Mouse (Mus musculus) left cerebral cortex, adult 2 months (tissue): ENCODE data around the gene Atg13. TPM values are rescaled to one million over a fixed set of nuclear protein-coding genes. Genes with fewer than 3 reads are reported as not detected.

Experiments
- DNase-seq, 2 experiments: peaks; one replicate each; pipeline ENCODE4 v3.0.0; 2021 to 2022; ENCODE audit warnings: low spot score in 2 of 2, mixed read lengths in 1 of 2; ENCODE audit errors: extremely low spot score in 1 of 2
- H3K27ac ChIP-seq: fragments of 200-600 bp; 2 replicates; pipeline ENCODE4 v1.8.1; 2022
- H3K4me3 ChIP-seq: fragments of 200-600 bp; 2 replicates; pipeline ENCODE4 v1.8.1; 2022
- CTCF ChIP-seq: fragments of 200-600 bp; IDR thresholded peaks from 2 replicates; pipeline ENCODE4 v1.8.1; 2022; ENCODE audit warnings: antibody characterized with exemption, mild to moderate bottlenecking, moderate library complexity
- intact Hi-C: fragments of 180-260 bp; cut with DNase I; formaldehyde crosslinking; loops from one replicate; pipeline ENCODE4 v1.15.1; 2025
- total RNA-seq, 2 experiments: library from RNA; stranded (reverse); gene quantifications; 2 replicates each; pipeline ENCODE4 v1.2.3; 2021

Gene Atg13
- total RNA-seq, 2 experiments from 2014 or later: 83.7 to 84.1 TPM

DNA sequence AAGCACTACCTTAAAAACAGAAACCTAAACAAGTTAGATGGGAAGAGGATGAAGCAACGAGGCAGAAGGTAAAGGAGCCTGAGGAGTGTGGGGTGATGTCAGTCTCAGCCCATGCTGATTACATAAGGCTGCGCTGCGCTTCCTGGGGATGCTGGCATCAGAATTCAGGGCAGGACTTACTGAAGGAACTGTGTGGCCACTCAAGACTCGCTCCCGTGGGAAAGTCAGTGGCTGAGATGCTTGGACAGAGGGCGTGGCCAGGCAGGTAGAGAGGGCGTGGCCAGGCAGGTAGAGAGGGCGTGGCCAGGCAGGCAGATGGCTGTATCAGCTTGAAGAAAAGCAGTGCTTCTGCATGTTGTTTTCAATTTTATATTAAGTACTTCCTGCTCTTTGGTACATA lies 26.5 kb downstream of the Atg13 start:
- intact Hi-C loops: loop anchor here (10.0 kb wide), 1 partner anchor 241 kb away; the partner anchor contains the start of gene Chrm4
- no peak for TF ChIP-seq CTCF
- H3K27ac ChIP-seq: peak overlapping the region; percentile 15
- no peak overlapping the region for H3K4me3 ChIP-seq
- no peak for DNase-seq

DNA sequence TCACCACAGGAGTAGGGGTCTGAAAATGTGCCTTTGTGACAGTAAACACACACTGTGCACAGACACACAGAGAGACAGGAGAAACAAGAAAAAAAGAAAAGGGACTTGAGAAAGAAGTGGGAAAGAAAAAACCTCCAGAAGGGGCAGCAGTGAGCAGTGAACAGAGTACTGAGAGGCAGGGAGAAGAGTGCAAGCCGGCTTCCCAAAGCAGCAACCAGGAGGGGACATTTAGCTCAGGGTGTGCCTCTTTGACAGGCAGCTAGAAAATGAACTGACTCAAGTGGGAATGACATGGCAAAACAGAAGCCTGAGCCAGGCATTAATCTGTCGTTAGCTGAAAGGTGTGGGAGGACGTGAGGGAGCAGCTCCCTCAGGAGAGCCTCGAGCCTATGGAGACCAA lies 27.5 kb downstream of the Atg13 start:
- DNase-seq: peak; percentile 50 to 59
- intact Hi-C loops: loop anchor here (10.0 kb wide), 1 partner anchor 242 kb away; the partner anchor contains the start of gene Chrm4
- TF ChIP-seq CTCF: peak; percentile 74
- Histone ChIP-seq H3K27ac (no peak overlapping the region; the same call in 1 of the 2 replicates), H3K4me3 (no peak overlapping the region)

- no peak for TF ChIP-seq CTCF
- intact Hi-C loops: no loop called here
- H3K4me3 ChIP-seq: no peak overlapping the region
Observed at GRCm38 (mm10) chr2:91676961-91677360, 33.4 kb downstream of the Atg13 start.

DNA sequence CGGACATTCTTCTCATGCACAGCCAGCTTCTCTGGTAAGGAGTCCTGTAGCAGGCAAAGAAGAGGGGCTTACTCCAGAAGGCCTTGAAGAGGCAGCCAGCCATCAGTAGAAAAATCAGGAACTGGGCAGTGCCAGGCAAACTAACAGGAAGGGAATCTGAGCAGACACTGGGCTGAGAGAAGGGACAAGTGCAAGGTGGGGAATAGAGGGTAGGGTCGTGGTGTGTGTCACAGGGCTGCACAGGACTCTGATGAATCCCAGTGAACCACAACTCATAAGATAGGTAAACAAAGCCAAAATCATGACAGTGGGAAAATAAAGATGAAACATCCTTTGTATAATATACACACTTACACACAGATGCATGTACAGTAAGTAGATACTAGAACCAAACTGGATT lies 34.0 kb downstream of the Atg13 start:
- DNase-seq: no peak
- no peak for TF ChIP-seq CTCF
- no peak overlapping the region for H3K4me3 ChIP-seq
- intact Hi-C loops: no loop called here
- no peak overlapping the region for H3K27ac ChIP-seq

More at GRCm38 (mm10) chr2:91676961-91677360, 33.4 kb downstream of the Atg13 start:
- no peak overlapping the region for H3K27ac ChIP-seq
- no peak for DNase-seq

GRCm38 (mm10) chr2:91674895-91675294 lies 35.5 kb downstream of the Atg13 start:
- intact Hi-C loops: no loop called here
- TF ChIP-seq CTCF: no peak
- DNase-seq: peak in 1 of 2 experiments; percentile 44
- Histone ChIP-seq H3K27ac (peak overlapping the region; percentile 65), H3K4me3 (no peak overlapping the region)

GRCm38 (mm10) chr2:91673587-91673986 lies 36.8 kb downstream of the Atg13 start:
- Histone ChIP-seq H3K27ac (no peak overlapping the region), H3K4me3 (no peak overlapping the region)
- TF ChIP-seq CTCF: no peak
- intact Hi-C loops: no loop called here
- DNase-seq: no peak

DNA sequence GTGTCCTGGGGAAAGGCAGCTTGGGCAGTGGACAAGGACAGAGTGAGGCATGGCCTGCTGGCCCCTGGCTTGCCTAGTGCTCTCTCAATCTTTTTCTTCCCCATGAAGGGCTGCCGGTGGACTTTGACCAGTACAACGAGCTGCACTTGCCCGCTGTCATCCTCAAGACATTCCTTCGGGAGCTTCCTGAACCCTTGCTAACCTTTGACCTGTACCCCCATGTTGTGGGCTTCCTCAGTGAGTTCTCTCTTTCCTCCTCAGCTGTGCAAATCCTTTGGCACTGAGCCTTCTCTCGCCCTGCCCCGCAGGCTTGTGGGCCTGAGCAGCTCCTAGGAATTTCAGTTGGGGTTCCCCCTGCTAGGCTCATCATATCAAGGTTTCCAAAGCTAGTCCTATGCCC lies 40.3 kb downstream of the Atg13 start:
- no peak for TF ChIP-seq CTCF
- intact Hi-C loops: no loop called here
- no peak overlapping the region for H3K4me3 ChIP-seq
- H3K27ac ChIP-seq: no peak overlapping the region
- no peak for DNase-seq

DNA sequence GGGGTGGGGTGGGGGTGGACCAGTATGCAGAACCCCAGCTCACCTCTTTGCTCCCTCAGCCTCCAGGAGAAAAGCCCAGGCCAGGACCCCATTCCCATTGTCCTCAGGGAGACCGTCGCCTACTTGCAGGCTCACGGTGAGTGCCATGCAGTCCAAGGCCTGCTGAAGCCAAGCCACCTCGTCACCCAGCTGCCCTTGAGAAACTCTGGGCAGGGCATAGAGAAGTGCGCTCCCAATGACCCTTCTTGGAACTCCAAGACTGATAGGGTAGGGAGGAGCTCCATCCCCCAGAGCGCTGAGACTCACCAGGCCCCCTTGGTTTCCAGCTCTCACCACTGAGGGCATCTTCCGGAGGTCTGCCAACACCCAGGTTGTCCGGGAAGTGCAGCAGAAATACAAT lies 41.0 kb downstream of the Atg13 start:
- intact Hi-C loops: no loop called here
- no peak for DNase-seq
- TF ChIP-seq CTCF: no peak
- no peak overlapping the region for H3K27ac ChIP-seq
- H3K4me3 ChIP-seq: no peak overlapping the region

- intact Hi-C loops: no loop called here
- no peak for DNase-seq
- TF ChIP-seq CTCF: no peak
- H3K4me3 ChIP-seq: no peak overlapping the region
- H3K27ac ChIP-seq: no peak overlapping the region
Observed at GRCm38 (mm10) chr2:91667747-91668146, 42.6 kb downstream of the Atg13 start.

- Histone ChIP-seq H3K27ac (no peak overlapping the region), H3K4me3 (no peak overlapping the region)
- no peak for TF ChIP-seq CTCF
- intact Hi-C loops: no loop called here
- no peak for DNase-seq
Observed at GRCm38 (mm10) chr2:91666386-91666910, 43.9 kb downstream of the Atg13 start.

DNA sequence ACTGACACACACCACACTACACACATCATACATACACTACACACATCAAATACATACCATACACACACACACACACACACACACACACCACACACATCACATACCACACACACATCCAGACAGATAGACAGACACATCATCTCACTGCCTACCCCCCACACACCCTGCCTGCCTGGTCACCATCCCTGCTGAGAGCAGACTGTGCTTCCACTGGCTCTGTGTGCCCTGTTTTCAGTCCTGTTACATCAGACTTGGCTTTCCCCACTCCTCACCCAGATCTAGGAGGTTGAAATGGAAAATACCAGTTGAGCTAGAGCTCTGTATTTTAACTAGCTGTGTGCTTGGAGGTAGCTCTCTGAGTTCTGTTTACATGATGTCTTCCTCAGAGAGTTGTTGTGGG lies 45.6 kb downstream of the Atg13 start:
- TF ChIP-seq CTCF: no peak
- Histone ChIP-seq H3K4me3 (no peak overlapping the region), H3K27ac (no peak overlapping the region)
- intact Hi-C loops: no loop called here
- no peak for DNase-seq

- H3K27ac ChIP-seq: no peak overlapping the region
- DNase-seq: no peak
- no peak for TF ChIP-seq CTCF
- intact Hi-C loops: no loop called here
- no peak overlapping the region for H3K4me3 ChIP-seq
Observed at GRCm38 (mm10) chr2:91660981-91661380, 49.4 kb downstream of the Atg13 start.

GRCm38 (mm10) chr2:91659657-91660056 lies 50.7 kb downstream of the Atg13 start:
- TF ChIP-seq CTCF: no peak
- intact Hi-C loops: no loop called here
- no peak overlapping the region for H3K27ac ChIP-seq

More at GRCm38 (mm10) chr2:91659657-91660056, 50.7 kb downstream of the Atg13 start:
- H3K4me3 ChIP-seq: no peak overlapping the region
- no peak for DNase-seq
